Mouse (Mus musculus) yolk sac, embryonic 10.5 days (tissue): ENCODE measurements at regions not wholly inside any gene's neighbourhood (a gene's known extent, or its start where the extent isn't known, plus 50 kb on each side); places are given as distances from the start of the nearest gene placed in this dataset.
A peak's percentile ranks its signal among the peaks of the same experiment; 100 is the strongest.

Source experiments
- DNase-seq: peaks from one replicate; pipeline ENCODE4 v3.0.0-alpha.2; 2017; ENCODE audit warnings: low spot score

DNA sequence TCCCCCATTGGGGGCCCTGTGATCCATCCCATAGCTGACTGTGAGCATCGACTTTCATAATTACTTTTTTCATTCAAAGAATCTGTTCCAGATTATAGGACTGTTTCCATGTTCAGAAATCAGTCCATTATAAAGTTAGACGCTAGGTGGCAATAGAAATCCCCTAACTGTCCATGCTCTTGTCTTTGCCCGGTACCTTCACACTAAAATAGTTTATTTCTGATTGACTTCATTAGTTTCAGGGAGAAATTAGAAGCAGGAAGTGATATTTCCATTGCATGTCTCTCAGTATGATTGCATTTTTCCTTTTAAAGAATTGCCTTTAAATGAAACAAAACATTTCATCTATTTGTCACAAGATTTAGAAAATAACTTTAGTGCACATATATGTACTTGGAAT is 131.7 kb downstream of the Fbxo8 start:
- DNase-seq = no peak

DNA sequence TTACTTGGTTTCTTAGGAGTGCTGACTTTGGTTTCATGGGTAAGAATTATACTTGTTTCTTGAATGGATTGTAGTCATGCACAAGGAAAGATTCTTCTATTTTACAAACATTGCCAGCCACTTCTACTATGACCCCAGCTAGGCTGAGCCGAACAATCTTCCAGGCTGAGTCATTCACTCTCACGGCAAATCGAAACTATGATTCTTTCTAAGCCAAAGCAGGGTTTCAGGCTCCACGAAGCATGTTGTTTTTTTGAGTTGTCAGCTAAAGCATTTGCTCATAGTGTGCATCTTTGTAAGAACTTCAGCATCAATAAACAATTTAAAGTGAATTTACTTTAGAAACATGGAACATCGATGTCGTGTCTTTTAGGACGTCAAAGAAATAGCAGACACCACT is 133.5 kb downstream of the Fbxo8 start:
- no peak for DNase-seq

DNA sequence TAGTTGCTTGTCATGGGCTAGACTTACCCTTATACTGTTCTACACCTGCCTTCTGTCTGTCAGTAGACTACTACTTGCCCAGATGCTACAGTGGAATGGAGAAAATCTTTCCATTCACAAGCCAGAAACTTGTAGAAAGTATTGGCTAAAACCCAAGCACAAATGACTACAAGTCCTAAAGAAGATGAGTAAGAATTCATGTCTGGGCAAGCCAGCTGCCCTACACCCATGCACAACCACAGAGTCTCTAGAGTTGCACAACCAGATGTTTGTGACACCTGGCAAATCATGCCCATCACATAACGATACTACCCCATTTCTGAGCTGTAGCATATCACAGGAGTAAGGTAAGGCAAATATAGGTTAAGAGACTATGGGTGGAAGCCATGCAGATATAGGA is 144.5 kb downstream of the Fbxo8 start:
- no peak for DNase-seq

DNA sequence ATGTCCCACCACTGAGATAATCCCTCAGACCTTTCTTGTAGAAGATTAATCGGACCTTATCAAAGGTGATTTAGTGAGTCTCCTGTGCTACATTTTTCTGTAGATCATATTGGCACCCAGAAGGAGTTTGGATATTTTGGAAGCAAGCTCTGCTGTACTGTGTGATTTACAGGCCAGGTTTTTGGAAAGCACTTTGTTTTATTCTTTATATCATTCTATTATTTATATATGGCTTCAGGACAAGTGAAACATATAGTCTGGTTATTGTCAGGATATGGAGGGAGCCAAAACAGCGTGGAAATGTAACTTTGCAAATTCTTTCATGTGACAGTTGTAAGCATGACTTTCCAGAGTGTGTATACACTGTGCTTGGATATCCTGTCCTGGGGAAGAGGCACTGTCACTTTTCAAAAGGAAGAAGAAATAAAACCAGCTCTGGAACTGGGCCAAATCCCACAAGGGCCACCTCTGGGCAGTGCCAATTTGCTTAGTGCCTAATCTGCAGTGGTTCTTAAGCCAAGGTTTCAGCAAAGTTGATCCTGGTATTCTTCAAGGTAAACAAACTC is 149.8 kb downstream of the Fbxo8 start:
- DNase-seq = no peak

DNA sequence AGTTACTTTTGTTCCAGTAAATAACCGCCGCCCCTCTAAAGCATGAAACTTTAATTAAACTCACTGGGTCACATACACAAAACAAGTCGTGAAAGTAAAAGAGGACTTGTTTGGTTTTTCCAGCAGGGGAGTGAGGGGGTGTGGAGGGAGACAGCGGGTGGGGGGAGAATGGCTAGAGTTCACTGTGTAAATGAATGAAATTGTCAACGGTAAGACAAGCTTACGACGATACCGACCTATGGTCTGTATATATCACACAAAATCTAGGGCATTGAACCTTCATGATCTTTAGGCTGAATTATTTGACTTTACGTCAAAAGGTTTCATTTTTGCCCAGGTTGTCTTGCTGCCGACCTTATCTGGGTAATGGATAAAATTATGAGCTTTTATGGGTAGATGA is 155.5 kb downstream of the Fbxo8 start:
- DNase-seq = no peak

DNA sequence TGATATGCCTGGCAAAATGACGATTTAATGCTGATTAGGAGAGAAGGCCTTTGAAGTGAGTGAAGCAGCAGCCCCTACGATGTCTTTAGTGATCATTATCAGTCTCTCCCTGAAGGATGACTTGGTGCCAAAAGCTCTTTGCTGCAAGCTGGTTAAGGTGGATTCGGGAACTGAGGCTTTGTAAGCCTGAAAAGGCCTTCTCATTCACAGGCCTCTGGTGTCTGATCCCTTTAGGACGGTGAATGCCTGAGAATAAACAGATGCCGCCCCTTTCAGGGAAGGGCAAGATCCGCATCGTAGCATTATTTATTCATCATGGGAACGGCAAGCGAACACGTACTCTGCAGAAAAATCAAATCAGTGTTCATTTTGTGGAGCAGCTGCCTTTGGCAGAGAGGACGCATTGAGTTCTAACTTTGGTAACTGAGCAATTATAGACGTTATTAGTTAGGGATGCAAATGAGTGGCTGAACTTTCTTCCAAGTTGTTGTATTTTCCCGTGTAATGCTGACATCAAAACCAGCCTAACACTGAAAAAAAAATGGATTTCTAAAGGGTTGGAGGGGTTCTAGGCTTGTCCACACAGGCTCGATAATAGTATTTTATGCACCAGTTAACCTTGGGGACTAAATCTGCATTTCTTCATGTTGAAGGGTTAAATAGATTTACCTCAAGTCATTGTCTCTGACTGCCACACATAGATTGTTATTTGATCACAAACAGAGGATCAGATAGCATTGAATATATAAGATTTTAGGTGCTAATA is 156.2 kb downstream of the Fbxo8 start:
- peak; percentile 29 for DNase-seq

DNA sequence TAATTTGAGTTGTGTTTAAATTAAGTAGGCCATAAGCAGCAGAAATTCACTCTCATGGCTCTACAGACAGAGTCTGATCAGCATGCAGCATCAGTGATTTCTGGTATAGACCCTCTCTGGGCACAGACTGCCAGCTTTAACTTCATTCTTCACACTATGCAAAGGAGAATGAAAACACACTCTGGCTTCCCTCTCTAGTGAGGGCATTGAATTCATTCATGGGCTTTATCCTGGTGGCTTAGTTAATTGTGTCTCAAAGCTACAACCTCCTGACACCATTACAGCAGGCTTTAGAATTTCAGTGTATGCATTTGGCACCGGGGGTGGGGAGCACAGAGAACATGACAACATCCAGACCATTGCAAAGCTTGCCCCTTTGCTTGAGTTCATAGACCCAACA is 169.1 kb downstream of the Fbxo8 start:
- no peak for DNase-seq

DNA sequence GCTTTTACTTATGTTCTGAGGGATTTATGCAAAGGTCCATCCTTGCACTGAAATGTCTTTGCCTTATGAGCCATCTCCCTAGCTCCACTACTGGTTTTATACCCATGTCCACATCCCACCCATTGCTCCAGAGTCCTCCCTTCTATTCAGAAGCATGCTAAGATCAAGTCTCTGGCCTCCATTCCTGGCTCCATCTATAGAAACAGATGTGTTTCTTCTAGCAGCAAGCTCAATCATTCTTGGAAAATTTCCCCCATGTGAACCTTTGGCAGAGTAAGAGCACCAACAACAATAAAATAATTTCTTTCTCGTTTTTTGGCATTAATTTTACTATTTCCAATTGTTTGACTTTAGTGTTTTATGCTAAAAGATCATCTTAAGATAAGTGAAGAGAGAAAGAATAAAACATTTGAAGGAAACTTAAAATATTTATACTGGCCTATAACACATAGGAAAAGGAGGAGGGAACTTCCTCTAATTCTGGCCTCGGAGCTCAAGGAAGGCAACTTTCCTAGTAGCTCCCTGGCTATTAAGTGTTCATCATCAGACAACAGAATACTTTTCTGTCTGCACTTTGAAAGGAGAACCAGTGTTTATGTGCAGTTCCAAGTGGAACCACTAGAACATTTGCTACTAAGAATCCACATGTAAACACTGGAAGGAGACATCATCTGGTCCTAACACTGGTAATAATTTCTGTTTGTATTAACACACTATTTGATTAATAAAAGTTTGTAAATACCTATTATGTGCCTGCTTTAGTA is 171.8 kb downstream of the Fbxo8 start:
- DNase-seq = no peak

DNA sequence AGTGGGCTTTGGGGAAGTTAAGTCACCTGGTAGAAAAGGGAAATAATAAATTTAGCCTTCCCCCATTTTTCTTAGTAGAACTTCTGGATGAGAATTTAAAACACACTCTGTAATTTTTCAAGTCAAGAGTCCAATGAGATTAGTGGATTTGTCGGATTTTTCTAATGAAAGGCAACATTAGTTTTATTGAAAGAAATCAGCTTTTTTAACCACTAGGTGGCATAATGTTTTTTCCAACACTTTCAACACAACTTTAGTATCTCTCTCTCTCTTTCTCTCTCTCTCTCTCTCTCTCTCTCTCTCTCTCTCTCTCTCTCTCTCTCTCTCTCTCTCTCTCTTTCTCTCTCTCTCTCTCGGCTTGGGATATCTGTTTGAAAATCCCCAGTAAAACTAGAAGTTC is 173.7 kb downstream of the Fbxo8 start:
- DNase-seq = no peak

DNA sequence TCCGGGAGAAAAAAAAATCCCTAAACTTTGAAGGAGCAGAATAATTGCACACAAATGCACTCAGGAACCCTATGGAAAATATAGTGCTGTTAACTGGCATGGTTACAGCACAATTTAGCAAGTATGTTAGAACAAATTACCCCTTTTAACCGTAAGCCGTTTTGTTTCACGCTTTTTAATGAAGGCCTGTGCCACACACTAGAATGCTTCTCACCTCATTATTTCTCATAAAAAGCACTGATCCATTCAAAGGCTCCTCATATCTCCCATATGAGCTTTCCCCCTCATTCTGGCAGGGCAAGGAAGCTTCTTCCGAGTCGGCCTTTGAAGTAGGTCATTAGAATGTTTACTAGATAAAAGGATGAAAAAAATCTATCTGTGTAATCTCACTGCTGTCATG is 182.4 kb downstream of the Fbxo8 start:
- no peak for DNase-seq

DNA sequence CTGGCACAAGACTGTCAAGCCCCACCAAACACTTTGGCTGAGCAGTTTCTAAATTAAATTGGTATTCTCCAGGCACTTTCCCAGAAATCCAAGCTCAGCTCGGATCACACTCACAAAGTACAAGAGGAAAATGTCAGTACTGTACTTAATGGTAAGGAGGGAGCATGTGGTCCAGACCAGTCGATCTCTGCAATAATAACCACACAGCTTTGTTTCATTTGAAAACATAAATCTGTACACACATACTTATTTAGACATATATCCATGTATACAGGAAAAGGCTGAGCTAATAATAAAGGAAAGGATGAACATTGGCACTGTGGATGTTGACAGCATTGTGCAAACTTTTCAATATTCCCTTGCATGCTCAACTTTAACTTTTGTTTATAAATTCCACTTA is 184.1 kb downstream of the Fbxo8 start:
- no peak for DNase-seq

DNA sequence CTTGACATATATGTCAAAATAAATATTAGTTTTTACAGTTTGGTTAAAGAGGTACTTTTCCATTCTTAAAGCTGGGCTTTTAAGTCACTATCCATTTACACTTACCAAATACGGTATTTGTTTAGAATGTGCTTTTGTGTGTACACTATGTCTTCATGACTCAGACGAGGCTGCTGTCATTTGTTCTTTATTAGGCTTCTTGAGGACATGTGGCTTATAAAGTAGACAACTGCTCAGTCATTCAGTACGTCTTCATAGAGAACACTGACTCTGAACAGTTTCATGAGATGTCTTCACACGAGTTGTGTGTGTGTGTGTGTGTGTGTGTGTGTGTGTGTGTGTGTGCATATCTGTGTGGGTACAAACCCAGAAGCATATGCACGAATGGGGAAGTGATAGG is 216.1 kb downstream of the Fbxo8 start:
- DNase-seq = no peak

DNA sequence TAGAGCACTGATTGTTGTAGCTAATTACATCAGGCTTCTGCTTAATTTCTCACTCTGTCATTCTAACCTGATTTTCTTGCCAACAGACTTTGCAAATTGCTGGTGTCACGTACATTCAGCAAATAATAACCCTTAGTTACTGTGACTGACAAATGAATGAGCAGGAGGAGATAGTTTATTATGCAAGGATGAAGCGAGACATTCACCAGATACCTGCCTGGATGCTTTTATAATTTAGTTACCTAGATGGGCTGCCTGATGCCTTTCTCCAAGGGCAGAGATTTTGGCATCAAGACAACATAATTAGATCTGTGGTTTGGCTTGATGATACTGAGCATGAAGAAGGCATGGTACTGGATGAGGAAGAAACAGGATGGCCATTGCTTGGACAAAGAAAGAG is 233.6 kb downstream of the Fbxo8 start:
- no peak for DNase-seq

DNA sequence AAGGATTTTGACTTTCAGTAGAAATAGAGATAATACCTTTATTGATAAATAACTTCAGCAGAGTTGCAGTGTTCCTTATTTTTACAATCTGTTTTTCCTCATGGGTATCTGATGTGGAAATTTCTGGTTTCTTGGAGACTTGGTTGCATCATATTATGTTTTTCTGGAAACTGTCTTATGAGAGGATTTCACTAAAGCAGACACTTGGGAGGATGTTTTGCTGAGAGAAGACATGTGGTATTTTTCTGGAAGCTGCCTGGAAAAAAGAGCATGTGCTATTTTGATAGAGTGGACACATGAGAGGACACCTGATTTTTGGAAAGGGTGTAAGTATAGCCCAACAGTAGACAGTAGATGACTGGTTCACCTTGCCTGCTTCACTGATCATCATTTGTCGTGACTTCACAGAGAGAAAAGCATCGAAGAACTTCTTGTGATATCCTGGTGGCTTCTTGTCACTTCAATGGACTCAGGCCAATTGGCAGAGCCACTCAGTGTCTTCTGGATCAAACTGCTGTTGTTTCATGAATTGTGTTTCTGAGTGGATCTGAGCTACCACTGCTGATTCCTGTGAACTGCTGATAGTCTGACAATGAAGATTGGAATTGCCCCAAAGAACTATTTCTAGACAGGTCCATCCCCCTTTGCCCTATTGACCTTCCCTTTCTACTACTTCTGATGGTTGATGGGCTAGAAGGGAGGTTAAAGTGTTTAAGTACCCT is 238.8 kb downstream of the Fbxo8 start:
- DNase-seq = no peak

DNA sequence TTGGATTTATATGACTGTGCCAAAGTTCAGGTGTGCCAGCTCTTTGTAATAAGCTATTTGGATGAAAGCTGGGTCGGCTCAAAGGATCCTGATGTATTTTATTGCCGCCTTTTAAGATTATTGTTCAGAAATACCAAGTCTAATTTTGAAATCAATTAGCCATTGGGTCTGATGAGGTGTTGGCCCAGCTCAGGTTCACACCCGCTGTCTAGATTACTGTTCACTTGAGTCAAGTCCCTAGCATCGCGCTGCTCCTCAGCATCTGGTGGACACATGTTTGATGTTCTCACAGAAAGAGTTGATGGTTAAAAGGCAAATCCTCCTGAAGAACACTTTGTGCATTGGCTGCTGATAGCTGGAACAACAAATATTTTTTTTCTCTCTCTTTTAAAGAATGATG is 281.8 kb downstream of the Fbxo8 start:
- DNase-seq = no peak

DNA sequence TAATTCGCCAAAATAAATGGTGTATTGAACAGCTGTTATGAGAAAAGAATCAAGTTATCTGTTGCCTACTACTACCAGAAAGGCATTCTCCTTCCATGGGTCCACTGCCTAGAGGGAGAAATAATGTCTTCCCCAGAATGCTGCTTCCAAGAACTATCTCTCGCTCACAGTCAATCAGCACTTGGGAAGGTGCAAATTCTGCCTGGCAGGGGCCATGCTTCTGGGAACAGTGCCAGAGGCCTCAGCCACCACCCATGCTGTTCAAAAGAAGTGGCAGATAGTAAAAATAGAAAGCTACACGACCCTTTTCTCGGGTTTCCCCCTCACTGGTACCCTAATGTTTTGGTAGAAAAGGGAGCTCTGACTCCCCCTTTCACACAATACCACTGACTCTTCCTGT is 282.2 kb downstream of the Fbxo8 start:
- DNase-seq = no peak

DNA sequence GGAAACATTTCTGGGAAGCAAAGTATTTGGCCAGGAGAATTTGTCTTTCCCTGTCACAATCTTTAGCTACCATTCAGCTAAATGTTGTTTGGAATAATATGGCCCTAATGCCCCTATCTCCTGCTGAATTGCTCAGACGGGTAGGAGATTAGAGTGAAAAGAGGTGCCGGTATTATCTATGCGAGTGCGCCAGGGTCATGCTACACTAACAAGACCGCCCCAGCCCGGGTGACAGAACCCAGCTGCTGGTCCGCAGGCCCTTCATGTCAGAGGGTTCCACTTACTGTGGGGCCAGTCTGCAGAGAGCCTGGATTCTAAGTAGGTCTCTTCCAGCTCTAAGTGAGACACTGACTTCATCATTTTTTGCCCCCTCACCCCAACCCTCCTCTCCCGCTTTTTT is 332.6 kb downstream of the Fbxo8 start:
- DNase-seq = peak; percentile 37

DNA sequence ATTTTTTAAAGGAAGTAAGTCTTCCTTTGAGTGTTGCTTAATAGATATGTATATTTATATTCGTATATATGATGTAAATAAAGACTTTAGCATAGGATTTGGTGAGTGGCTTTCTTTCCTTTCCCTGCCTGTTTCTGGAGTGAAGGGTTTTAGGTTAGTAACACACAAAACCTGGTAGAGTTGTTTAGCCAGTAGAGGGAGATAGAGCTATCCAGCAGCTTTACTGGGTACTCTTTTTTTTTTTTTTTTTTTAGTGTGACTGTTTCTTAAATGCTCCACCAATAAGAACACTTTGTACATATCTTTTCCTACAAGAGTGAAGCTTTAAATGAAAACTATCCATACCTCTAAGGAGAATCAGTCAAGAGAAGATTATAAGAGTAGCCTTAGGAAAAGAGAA is 333.3 kb downstream of the Fbxo8 start:
- no peak for DNase-seq

DNA sequence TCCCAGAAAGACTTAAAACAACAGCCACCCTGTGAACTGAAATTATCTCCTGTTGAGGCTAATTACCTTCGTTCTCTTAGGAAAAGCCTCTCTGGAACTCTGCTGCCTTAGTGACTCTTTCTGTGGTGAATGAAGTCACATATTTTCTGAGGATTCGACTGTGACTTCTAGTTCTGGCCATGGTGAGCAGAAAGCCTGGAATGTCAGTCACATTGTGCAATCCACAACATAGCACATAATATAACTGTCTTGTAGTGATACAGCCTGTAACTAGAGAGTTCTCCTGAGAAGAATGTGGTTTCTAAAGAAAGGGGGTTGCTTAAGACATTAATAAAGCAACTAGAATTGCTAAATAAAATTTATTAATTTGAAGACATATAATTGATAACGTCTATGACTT is 342.7 kb downstream of the Fbxo8 start:
- DNase-seq = no peak

DNA sequence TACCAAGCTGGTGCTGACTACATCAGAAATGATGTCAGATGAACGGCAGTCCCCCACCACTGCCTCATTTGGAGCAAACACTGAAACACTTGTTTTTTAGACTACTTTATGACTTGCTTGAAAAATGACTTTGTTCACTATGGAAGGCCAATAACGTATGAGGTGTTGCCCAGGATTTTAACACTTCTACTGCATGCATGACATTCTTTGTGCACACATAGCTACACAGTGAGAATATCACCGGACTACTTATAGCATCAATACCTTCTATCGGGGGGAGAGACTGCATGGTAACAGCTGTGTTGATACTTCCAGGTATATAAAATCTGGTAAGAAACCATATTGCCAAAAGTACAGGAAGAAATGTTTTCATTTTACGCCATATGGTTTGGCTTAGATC is 364.5 kb downstream of the Fbxo8 start:
- no peak for DNase-seq

DNA sequence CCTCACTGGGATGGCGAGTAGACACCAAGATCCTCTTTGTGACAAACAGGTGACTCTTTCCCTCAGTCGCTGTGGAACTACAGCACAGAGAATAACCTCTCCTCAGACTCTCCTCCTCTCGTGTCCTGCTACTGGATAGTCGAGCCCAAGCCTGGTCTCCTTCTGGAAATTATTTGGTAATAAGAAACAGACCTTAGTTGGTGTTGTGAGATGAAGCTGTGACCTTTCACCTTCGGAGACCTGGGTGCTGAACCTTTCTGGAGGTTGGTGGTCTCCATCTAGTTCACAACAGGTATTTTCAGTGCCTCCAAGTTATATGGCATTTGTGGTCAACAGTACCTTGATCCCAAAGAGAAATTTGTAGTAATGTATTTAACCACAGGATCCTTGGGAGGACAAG is 365.1 kb downstream of the Fbxo8 start:
- DNase-seq = no peak

DNA sequence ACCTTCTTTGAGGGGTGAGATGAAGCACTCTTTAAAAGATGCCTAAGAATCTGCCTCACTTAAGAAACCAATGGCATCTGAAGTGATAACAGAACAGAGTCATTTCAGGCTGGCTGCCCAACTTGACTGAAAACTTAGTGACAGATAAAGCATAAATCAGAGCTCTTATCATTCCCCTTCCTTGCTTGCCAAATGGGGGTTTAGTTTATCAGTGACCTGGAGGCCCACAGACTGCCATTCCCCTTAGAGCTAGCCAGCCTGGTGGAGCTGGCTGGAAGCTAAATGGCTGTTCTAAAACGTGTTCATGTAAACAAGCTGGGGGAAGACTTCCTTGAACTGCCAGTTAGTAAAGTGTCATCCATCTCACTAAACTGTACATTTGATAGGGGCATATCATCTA is 373.8 kb downstream of the Fbxo8 start:
- peak; percentile 48 for DNase-seq

DNA sequence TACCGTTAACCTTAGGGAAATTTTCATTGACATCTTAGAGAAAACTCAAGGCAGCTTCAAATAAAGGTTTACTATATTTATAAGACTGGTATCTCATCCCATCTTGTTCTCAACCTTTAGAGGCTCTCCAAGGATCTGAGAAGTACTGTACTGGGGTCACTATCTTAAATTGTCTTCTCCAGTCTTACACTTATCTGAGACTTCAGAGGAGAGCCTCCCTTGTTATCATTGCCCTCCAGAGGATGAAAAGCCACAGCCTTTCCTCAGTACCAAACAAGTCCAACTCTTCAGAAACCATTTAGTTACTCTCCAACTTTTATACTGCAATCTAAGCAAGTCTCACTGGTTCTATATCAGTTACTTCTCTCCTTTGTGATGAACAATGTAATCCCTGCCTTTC is 376.3 kb downstream of the Fbxo8 start:
- DNase-seq = no peak
